Mouse (Mus musculus) neural tube, embryonic 15.5 days (tissue): Measurements from ENCODE around the gene Csgalnact2. TPM values are rescaled to one million over a fixed set of nuclear protein-coding genes. Genes with fewer than 3 reads are reported as not detected.

Experiments used
- ATAC-seq: fragments of 200-750 bp; cut with Nextera tagmentation; 2 replicates; pipeline ENCODE4 v1.8.0; 2017; ENCODE audit warnings: mild to moderate bottlenecking, moderate TSS enrichment, moderate library complexity; ENCODE audit not compliant: low FRiP score
- H3K27ac ChIP-seq: fragments of 300-500 bp; sonication (generic); replicated peaks from 2 replicates; pipeline ENCODE4 v1.5.1; 2015; ENCODE audit warnings: mild to moderate bottlenecking, inconsistent platforms
- H3K27me3 ChIP-seq: fragments of 300-500 bp; sonication (generic); replicated peaks from 2 replicates; pipeline ENCODE4 v1.6.1; 2015; ENCODE audit warnings: inconsistent platforms
- H3K36me3 ChIP-seq: fragments of 300-500 bp; sonication (generic); 2 replicates; pipeline ENCODE4 v1.6.1; 2015; ENCODE audit warnings: inconsistent platforms
- H3K4me1 ChIP-seq: fragments of 300-500 bp; sonication (generic); 2 replicates; pipeline ENCODE4 v1.6.1; 2015; ENCODE audit warnings: inconsistent platforms
- H3K4me2 ChIP-seq: fragments of 300-500 bp; sonication (generic); 2 replicates; pipeline ENCODE4 v1.6.1; 2015; ENCODE audit warnings: inconsistent platforms, mild to moderate bottlenecking, moderate library complexity
- H3K4me3 ChIP-seq: fragments of 300-500 bp; sonication (generic); replicated peaks from 2 replicates; pipeline ENCODE4 v1.5.1; 2015; ENCODE audit warnings: mild to moderate bottlenecking, inconsistent platforms
- H3K9ac ChIP-seq: fragments of 300-500 bp; sonication (generic); replicated peaks from 2 replicates; pipeline ENCODE4 v1.6.1; 2015; ENCODE audit warnings: mild to moderate bottlenecking, inconsistent platforms
- H3K9me3 ChIP-seq: fragments of 300-500 bp; sonication (generic); replicated peaks from 2 replicates; pipeline ENCODE4 v1.6.1; 2016; ENCODE audit warnings: inconsistent platforms
- WGBS: fragments of 180-500 bp; shearing (Covaris S2); methylation state at CpG from one replicate; pipeline ENCODE4 v1.1.7; 2015; ENCODE audit warnings: mixed read lengths; 5-methylcytosine and 5-hydroxymethylcytosine counted together
- polyA plus RNA-seq: library from polyadenylated mRNA; unstranded; fragments of >200 nt; fragmentation: Nextera tagmentation; extraction: Ambion mirVana; gene quantifications from 2 replicates; pipeline ENCODE4 v1.2.1, GENCODE M21; 2015

The Csgalnact2 gene
- polyA plus RNA-seq, 1 experiment from 2014 or later, result 10.7 TPM

DNA sequence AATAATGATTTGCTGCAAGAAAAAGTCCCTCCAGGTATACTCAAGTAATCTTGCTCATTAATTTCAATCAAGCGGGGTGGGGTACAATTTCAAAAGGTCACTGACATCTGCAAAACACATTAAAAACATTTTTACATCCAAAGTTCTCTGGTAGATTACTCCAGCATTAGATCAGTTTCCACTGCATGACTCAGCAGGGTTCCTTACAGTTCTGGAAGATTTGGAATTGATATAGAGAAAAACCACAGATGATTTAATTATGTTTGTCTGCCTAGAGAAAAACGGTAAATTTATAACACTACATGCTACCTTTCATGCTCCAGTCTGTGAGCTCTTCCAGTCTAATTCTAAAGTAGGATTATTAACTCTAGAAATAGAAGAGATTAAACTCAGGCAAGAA lies 8.9 kb downstream of the Csgalnact2 start:
- no peak for ATAC-seq
- WGBS, result 85% methylated on average over 2 of the region's 2 CpGs
- Histone ChIP-seq H3K4me3 (no peak overlapping the region), H3K9me3 (no peaks in the 10 kb centered on the region), H3K27ac (no peak overlapping the region), H3K4me2 (no peak overlapping the region), H3K4me1 (no peaks in the 10 kb centered on the region), H3K36me3 (peaks cover 6% of the 10 kb centered on the region; the same call in 1 of the 2 replicates), H3K27me3 (no peaks in the 10 kb centered on the region), H3K9ac (no peak overlapping the region)

DNA sequence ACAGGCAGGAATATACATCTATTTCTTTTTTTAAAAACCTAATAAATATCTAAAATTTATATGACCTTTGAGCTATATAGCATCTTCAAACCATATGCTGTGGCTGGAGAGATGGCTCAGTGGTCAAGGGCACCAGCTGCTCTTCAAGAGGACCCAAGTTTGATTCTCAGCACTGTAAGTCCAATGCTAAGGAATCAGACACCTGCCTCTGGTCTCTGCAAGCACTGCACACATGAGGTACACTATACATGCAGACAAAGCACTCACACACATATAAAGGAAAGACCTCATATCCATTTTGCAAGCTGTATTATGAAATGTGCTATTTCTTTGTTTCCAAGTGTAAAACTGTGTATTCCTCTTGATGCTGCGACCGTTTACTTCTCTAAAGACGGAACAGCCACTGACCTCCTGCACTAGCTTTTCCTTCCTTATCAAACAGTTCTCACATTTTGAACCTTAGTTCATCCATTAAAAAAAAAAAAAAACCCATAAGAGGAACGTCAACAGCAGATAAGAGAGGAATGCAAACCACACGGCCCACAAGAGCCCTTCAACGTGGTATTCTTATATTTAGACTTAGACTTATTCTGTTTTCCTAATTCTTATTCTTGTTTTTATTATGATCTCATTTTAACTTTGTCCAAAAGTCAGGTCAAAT lies 11.0 kb downstream of the Csgalnact2 start:
- Histone ChIP-seq H3K4me1 (no peaks in the 10 kb centered on the region), H3K4me3 (no peak overlapping the region), H3K9ac (no peak overlapping the region), H3K27me3 (no peaks in the 10 kb centered on the region), H3K36me3 (peaks cover 19% of the 10 kb centered on the region), H3K9me3 (no peaks in the 10 kb centered on the region), H3K27ac (no peak overlapping the region), H3K4me2 (no peak overlapping the region)
- no peak for ATAC-seq
- 85% methylated on average over 6 of the region's 6 CpGs for WGBS

DNA sequence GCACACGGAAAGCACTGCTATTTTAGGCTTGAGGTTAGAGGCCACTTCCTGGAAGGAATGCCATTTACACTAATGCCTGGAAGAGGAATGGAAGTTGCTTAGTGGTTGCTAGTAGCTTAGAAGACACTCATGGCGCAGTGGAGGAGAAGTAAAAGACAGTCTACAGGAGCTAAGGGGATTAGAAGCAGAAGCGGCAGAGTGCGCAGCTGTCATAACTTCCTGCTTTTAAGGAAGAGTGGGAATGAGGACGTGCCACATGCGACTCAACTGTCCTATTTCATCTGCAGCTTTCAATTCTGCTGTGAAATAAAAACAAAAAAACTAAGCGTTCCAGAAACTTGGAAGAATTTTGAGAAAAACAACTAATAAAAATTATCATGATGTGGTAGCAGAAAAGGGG lies 11.7 kb downstream of the Csgalnact2 start:
- Histone ChIP-seq H3K27me3 (no peaks in the 10 kb centered on the region), H3K9ac (no peak overlapping the region), H3K27ac (no peak overlapping the region), H3K4me3 (no peak overlapping the region), H3K9me3 (no peaks in the 10 kb centered on the region), H3K36me3 (peaks cover 26% of the 10 kb centered on the region), H3K4me1 (no peaks in the 10 kb centered on the region), H3K4me2 (no peak overlapping the region)
- 85% methylated on average over 7 of the region's 7 CpGs for WGBS
- ATAC-seq, result no peak

DNA sequence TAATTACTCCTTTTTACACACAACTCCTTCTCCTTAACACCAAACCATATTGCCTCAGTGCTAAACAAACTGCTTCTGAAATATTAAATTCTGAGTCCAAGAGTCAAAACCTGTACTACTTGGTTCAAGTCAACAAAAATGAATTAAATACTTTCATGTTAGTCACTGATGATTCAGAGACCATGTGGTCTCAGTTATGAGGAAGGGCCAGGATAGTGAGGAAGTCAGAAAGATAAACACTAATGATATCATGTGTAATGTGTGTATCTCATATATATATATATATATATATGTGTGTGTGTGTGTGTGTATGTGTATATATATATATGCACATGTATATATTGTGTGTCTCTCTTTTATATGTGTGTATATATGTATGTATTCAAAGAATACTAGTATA lies 12.4 kb downstream of the Csgalnact2 start:
- H3K27me3 ChIP-seq, result no peaks in the 10 kb centered on the region
- H3K4me1 ChIP-seq, result no peaks in the 10 kb centered on the region
- no peak overlapping the region for H3K27ac ChIP-seq
- H3K4me2 ChIP-seq, result no peak overlapping the region
- H3K36me3 ChIP-seq, result peaks cover 32% of the 10 kb centered on the region
- no peak overlapping the region for H3K4me3 ChIP-seq
- no peaks in the 10 kb centered on the region for H3K9me3 ChIP-seq
- H3K9ac ChIP-seq, result no peak overlapping the region
- no peak for ATAC-seq

DNA sequence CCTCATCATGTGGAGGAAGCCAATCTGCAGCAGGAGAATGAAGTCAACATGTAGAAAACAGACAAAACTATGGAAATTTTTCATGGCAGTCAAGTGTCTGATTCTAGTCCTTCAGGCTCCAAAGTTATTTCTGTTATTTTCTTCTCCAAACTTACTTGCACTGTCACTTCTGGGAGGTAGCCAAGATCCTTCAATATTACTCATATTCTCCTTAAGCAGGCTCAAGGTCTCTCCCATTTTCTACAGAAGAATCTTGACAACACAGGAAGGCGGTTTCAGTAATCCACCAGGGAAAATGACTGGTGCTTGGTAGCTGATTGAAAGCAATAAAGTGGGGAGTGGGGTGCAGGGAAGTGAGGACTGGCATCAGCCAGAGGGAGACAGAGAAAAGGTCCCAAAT lies 16.2 kb downstream of the Csgalnact2 start:
- 88% methylated on average over 1 of the region's 1 CpGs for WGBS
- Histone ChIP-seq H3K4me3 (no peak overlapping the region), H3K9ac (no peak overlapping the region), H3K9me3 (no peaks in the 10 kb centered on the region), H3K4me2 (no peak overlapping the region), H3K27me3 (no peaks in the 10 kb centered on the region), H3K27ac (no peak overlapping the region), H3K4me1 (no peaks in the 10 kb centered on the region), H3K36me3 (peaks cover 40% of the 10 kb centered on the region)
- ATAC-seq, result no peak

DNA sequence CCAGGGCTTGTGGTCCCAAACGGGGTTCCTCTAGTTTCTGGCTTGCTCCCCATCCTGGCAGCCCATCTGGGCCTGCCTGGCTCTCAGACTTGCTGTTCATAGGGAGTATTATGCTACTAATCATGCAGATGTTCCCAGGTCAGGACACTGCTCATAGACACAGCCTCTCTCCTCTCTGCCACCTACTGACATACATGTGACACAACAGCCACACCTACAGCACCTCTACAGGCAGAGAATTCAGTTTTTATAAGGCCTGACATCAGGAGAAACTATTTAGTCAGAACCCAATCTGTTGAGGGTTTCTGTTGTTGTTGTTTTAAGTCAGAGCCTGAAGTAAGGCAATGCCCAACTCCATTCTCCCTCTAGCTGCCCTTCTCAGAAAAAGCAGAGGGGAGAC lies 27.1 kb downstream of the Csgalnact2 start:
- H3K4me2 ChIP-seq, result no peak overlapping the region
- no peak overlapping the region for H3K9ac ChIP-seq
- ATAC-seq, result no peak
- no peaks in the 10 kb centered on the region for H3K27me3 ChIP-seq
- no peak overlapping the region for H3K4me3 ChIP-seq
- no peaks in the 10 kb centered on the region for H3K9me3 ChIP-seq
- WGBS, result 69% methylated on average over 1 of the region's 1 CpGs
- H3K4me1 ChIP-seq, result no peaks in the 10 kb centered on the region
- H3K27ac ChIP-seq, result no peak overlapping the region
- peaks cover 22% of the 10 kb centered on the region for H3K36me3 ChIP-seq

DNA sequence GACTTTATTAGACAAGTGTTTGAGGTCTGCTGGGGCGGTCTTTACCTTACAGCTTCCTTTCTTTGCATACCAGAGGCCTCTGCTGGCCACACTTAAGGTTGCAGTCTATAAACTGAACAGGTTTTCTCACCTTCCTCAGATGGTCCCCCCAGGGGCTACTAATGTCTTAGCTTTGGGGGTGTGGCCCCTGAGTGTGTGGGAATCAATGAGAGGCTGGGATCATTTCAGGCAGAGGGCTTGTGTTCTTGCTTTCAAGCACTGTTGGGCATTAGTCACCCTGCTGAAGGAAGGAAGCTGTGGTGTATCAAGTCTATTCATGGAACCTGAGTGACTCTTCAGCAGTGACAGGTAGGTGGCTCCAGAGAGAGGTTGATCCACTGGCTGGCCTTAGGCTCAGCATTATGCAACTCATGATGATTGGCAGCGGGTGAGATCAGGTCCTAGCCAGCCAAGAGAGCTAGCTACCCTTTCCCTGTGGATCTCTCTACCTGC lies 39.6 kb downstream of the Csgalnact2 start:
- no peak for ATAC-seq

DNA sequence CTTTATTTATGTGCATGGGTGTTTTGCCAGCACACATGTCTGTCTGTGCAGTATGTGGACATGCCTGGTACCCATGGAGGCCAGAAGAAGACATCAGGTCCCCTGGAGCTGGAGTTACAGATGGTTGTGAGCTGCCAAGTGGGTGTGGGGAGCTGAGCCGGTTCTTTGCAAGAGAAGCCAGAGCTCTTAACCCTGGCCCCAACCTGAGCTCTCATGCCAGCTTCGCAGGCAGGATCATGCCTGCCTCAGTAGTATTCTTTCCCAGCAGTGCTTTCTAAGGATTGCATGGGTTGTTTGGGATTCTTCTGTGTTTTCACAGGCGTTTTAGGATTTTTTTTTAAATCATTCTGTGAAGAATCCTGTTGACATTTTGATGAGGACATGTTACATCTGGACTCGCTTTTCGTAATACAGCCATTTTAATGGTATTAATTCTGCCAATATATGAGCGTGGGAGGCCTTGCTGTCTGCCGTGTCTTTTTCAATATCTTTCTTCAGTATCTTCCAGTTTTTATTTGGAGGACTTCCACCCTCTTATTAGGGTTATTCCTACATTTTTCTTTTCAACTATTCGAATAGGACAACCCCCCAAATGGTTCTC lies 41.1 kb downstream of the Csgalnact2 start:
- Histone ChIP-seq H3K36me3 (no peaks in the 10 kb centered on the region), H3K27me3 (no peaks in the 10 kb centered on the region), H3K9ac (no peak overlapping the region), H3K27ac (no peak overlapping the region), H3K4me2 (no peak overlapping the region), H3K4me1 (no peaks in the 10 kb centered on the region), H3K9me3 (no peaks in the 10 kb centered on the region), H3K4me3 (no peak overlapping the region)
- ATAC-seq, result no peak
- 86% methylated on average over 8 of the region's 8 CpGs for WGBS

More for the DNA sequence above, 39.6 kb downstream of the Csgalnact2 start:
- Histone ChIP-seq H3K9me3 (no peaks in the 10 kb centered on the region), H3K4me3 (no peak overlapping the region), H3K4me2 (no peak overlapping the region), H3K36me3 (no peaks in the 10 kb centered on the region), H3K27me3 (no peaks in the 10 kb centered on the region), H3K27ac (no peak overlapping the region), H3K9ac (no peak overlapping the region), H3K4me1 (no peaks in the 10 kb centered on the region)
- 54% methylated on average over 2 of the region's 2 CpGs for WGBS

DNA sequence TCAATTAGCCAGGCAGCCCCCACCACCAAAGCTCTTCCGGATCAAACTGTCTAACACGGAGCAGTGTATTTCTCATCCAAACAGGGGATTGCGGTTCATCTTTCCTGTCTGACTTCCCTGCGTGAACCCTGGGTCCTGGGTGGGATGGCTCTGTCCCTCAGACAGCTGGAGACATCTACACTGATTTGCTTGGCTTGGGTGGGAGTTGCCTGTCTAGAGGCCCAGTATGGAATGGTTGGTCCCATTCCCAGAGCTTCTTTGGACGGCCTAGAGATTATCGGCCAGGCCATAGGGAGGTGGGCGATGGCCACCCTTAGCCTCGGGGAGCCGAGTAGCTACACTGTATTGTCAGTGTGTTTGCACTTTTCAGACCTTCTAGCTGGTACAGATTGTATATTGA lies 48.1 kb downstream of the Csgalnact2 start:
- no peak for ATAC-seq
- WGBS, result 90% methylated on average over 9 of the region's 9 CpGs
- Histone ChIP-seq H3K4me1 (no peaks in the 10 kb centered on the region), H3K27ac (no peak overlapping the region), H3K36me3 (peaks cover 3% of the 10 kb centered on the region; the same call in 1 of the 2 replicates), H3K27me3 (no peaks in the 10 kb centered on the region), H3K9me3 (no peaks in the 10 kb centered on the region), H3K4me3 (no peak overlapping the region), H3K9ac (no peak overlapping the region), H3K4me2 (no peak overlapping the region)

DNA sequence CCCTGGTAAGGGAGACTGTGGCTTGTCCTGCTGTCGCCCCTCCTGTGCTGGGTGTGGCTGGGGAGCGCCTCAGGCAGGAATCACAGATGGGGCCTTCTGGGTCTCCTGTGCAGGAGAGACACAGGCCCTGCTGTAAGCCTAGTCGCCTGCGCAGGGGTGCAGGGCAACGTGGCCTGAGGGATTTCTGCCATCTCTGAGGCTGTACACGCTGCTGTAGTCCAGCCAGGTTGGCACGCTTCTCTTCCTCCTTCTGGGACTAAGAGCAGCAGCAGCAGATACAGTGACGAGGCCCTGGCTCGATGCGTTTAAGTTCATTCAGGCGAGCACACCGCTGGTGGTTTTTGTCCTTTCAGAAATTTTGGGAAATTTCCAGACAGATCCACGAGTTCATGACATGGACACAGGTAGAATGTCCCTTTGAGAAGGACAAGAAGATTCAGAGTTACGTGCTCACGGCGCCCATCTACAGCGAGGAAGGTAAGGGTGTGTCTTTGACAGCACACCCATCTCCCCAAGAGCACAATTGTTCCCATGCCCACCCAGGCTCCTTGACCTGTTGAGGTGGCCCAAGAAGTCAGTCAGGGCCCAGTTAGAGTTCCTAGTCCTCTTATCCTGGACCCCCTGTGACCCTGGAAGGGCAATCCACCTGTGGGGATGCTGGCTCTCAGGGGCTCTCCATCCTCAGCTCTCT lies 50.0 kb downstream of the Csgalnact2 start:
- Histone ChIP-seq H3K9me3 (no peaks in the 10 kb centered on the region), H3K27me3 (no peaks in the 10 kb centered on the region), H3K9ac (no peak overlapping the region), H3K27ac (no peak overlapping the region), H3K36me3 (peaks cover 3% of the 10 kb centered on the region; the same call in 1 of the 2 replicates), H3K4me1 (no peaks in the 10 kb centered on the region), H3K4me2 (no peak overlapping the region), H3K4me3 (no peak overlapping the region)
- 75% methylated on average over 17 of the region's 17 CpGs for WGBS
- ATAC-seq, result no peak

DNA sequence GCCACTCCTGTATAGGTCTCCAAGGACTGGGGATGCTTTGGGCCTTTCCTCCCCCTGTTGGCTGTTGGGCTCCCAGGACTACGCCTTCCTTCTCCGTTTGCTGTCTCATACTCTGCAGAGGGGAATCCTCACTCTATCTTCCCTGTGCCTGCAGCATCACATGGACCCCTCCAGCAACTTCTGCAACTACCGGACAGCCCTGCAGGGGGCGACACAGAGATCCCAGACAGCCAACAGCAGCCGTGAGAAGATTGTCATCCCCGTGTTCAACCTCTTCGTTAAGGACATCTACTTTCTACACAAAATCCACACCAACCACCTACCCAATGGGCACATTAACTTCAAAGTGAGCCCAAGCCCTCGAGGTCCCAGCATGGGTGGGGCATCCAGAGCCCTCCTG lies 51.0 kb downstream of the Csgalnact2 start:
- H3K27ac ChIP-seq, result no peak overlapping the region
- WGBS, result 55% methylated on average over 8 of the region's 8 CpGs
- H3K4me1 ChIP-seq, result no peaks in the 10 kb centered on the region
- peaks cover 3% of the 10 kb centered on the region; the same call in 1 of the 2 replicates for H3K36me3 ChIP-seq
- no peak overlapping the region for H3K4me2 ChIP-seq
- ATAC-seq, result no peak
- no peak overlapping the region for H3K9ac ChIP-seq
- no peaks in the 10 kb centered on the region for H3K27me3 ChIP-seq
- H3K4me3 ChIP-seq, result no peak overlapping the region
- H3K9me3 ChIP-seq, result no peaks in the 10 kb centered on the region

DNA sequence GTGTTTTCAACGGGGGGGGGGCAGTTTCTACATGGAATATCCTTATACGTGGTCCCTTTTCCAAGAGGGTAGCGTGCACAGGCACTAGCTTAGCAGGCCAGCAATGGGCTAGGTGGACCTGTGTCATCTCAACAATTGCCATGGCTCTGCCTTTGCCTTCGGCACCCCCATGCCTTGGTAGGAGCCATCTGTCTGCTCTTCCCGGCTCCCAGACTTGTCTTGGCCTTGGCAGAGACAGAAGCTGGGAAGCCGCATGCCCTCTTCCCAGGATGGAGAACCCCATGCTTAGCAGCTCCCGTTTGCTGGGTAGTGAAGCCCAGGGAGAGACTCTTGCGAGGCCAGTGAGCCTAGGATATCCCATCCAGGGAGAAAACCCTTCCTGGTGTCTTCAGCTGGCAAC lies 54.3 kb downstream of the Csgalnact2 start:
- 91% methylated on average over 8 of the region's 8 CpGs for WGBS

More for the DNA sequence above, 54.3 kb downstream of the Csgalnact2 start:
- peaks cover 3% of the 10 kb centered on the region; the same call in 1 of the 2 replicates for H3K36me3 ChIP-seq
- no peak overlapping the region for H3K4me2 ChIP-seq
- H3K27me3 ChIP-seq, result no peaks in the 10 kb centered on the region
- no peaks in the 10 kb centered on the region for H3K9me3 ChIP-seq
- no peaks in the 10 kb centered on the region for H3K4me1 ChIP-seq
- H3K9ac ChIP-seq, result no peak overlapping the region
- ATAC-seq, result no peak
- no peak overlapping the region for H3K27ac ChIP-seq
- no peak overlapping the region for H3K4me3 ChIP-seq
